Mouse (Mus musculus) intestine, embryonic 16.5 days (tissue): ENCODE measurements around the gene Fiz1. TPM values are rescaled to one million over a fixed set of nuclear protein-coding genes. Genes with fewer than 3 reads are reported as not detected.

Experiments
- ATAC-seq: fragments of 200-750 bp; cut with Nextera tagmentation; 2 replicates; pipeline ENCODE4 v1.8.0; 2017; ENCODE audit warnings: moderate TSS enrichment, moderate library complexity
- H3K27ac ChIP-seq: fragments of 300-500 bp; sonication (generic); 2 replicates; pipeline ENCODE4 v1.5.1; 2014; ENCODE audit warnings: mild to moderate bottlenecking, low read length
- H3K27me3 ChIP-seq: fragments of 300-500 bp; sonication (generic); replicated peaks from 2 replicates; pipeline ENCODE4 v1.6.1; 2014; ENCODE audit warnings: low read length, control low read depth, mixed read lengths; ENCODE audit not compliant: control insufficient read depth, insufficient read depth
- H3K36me3 ChIP-seq: fragments of 300-500 bp; sonication (generic); 2 replicates; pipeline ENCODE4 v1.6.1; 2014; ENCODE audit warnings: low read length, control low read depth; ENCODE audit not compliant: control insufficient read depth, insufficient read depth
- H3K4me1 ChIP-seq: fragments of 300-500 bp; sonication (generic); 2 replicates; pipeline ENCODE4 v1.6.1; 2014; ENCODE audit warnings: low read length, control low read depth, mixed read lengths; ENCODE audit not compliant: control insufficient read depth, insufficient read depth
- H3K4me2 ChIP-seq: fragments of 300-500 bp; sonication (generic); 2 replicates; pipeline ENCODE4 v1.6.1; 2014; ENCODE audit warnings: low read depth, low read length, control low read depth
- H3K4me3 ChIP-seq: fragments of 300-500 bp; sonication (generic); 2 replicates; pipeline ENCODE4 v1.5.1; 2014; ENCODE audit warnings: mild to moderate bottlenecking, low read length
- H3K9ac ChIP-seq: fragments of 300-500 bp; sonication (generic); 2 replicates; pipeline ENCODE4 v1.6.1; 2014; ENCODE audit warnings: low read depth, low read length
- H3K9me3 ChIP-seq: fragments of 300-500 bp; sonication (generic); 2 replicates; pipeline ENCODE4 v1.6.1; 2016; ENCODE audit warnings: low read length, control low read depth; ENCODE audit not compliant: control insufficient read depth
- WGBS: fragments of 180-500 bp; shearing (Covaris S2); extraction: QIAGEN DNeasy Blood & Tissue Kit; methylation state at CpG from one replicate; pipeline ENCODE4 v1.1.7; 2014; 5-methylcytosine and 5-hydroxymethylcytosine counted together
- polyA plus RNA-seq: library from polyadenylated mRNA; unstranded; fragments of >200 nt; fragmentation: Nextera tagmentation; extraction: Ambion mirVana; gene quantifications from 2 replicates; pipeline ENCODE4 v1.2.1, GENCODE M21; 2015

Gene Fiz1
- polyA plus RNA-seq, 1 experiment from 2014 or later: 25.4 TPM

DNA sequence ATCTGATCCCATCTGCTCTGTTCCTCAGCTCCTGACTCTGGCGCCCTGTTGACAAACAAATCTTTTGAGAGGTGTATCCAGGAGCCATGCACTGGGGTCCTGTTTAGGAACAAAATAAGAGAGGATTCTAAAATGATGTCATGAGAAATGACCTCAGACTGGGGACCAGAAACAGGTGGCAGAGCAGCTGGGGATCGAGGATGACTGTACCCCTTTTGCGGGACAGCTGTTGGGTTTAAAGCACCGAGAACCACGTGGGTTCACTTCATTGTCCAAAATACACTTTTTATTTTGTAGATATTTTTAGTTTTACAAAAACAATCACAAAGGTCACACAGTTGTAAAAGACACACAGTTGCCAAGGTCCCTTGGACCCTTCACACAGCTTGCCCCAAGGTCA, 49.5 kb downstream of the Fiz1 start:
- Histone ChIP-seq H3K27me3 (no peaks in the 10 kb centered on the region), H3K4me2 (no peak overlapping the region), H3K9ac (no peak overlapping the region), H3K4me1 (no peaks in the 10 kb centered on the region), H3K36me3 (no peaks in the 10 kb centered on the region), H3K27ac (no peak overlapping the region), H3K9me3 (no peaks in the 10 kb centered on the region), H3K4me3 (no peak overlapping the region)
- no peak for ATAC-seq
- 79% methylated on average over 5 of the region's 5 CpGs for WGBS

DNA sequence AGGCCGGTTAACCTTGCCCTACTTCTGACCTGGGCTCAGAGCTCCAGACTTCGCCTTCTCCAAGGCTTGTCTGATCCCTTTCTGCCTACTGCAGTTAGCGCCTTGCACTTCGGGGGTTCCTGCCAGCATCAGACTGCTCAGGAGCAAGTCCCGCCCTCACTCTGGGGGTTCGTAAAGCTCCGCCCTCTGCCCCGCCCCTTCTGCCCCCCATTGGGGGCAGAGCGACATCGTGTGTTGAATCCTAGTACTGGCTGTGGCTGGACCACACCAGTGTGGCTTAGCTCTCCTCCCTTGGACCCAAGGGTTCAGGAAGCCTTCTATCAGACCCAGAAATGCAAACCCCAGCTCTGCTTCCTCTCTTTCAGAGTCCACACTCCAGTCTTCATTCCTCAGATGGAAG, 50.2 kb downstream of the Fiz1 start, which contains the start of gene Sbk2:
TSS of gene Sbk2 (minus strand) at position 135 of the 400 bp plus-strand sequence.
- H3K9ac ChIP-seq: peak within 1 kb of the TSS; percentile 7; the same call in 1 of the 2 replicates
- H3K4me2 ChIP-seq: peak within 1 kb of the TSS; percentile 40
- peak; percentile 94 for ATAC-seq
- H3K27ac ChIP-seq: no peak within 1 kb of the TSS
- H3K27me3 ChIP-seq: no peaks in the 10 kb centered on the region
- H3K4me3 ChIP-seq: no peak within 1 kb of the TSS
- H3K36me3 ChIP-seq: no peaks in the 10 kb centered on the region
- 7% methylated on average over 10 of the region's 10 CpGs for WGBS
- H3K9me3 ChIP-seq: no peaks in the 10 kb centered on the region
- H3K4me1 ChIP-seq: no peaks in the 10 kb centered on the region

DNA sequence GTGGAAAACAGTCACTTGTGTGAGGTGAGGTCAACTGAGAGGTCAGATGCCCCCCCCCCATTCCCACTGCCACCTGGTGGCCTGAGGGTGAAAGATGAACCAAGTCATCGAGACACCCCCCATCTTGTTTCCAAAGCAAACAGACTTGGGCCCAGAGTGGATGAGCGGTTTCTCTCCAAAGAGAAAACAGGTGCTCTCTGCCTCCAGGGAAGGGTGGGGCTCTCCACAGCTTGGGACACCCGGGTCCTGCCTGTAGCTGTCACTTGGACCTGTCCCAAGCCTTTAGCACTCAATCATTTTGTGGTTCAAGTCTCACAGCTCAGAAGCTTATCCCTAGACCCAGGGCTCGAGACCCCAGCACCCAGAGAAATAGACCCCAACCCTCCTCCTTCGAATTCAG, 51.0 kb downstream of the Fiz1 start:
- Histone ChIP-seq H3K36me3 (no peaks in the 10 kb centered on the region), H3K27ac (no peak overlapping the region), H3K27me3 (no peaks in the 10 kb centered on the region), H3K9me3 (no peaks in the 10 kb centered on the region), H3K4me3 (no peak overlapping the region), H3K4me1 (no peaks in the 10 kb centered on the region), H3K4me2 (no peak overlapping the region), H3K9ac (no peak overlapping the region)
- ATAC-seq: 0 out of 2 replicates have a peak, but pooled peaks have one; percentile 24
- WGBS: 72% methylated on average over 5 of the region's 5 CpGs

DNA sequence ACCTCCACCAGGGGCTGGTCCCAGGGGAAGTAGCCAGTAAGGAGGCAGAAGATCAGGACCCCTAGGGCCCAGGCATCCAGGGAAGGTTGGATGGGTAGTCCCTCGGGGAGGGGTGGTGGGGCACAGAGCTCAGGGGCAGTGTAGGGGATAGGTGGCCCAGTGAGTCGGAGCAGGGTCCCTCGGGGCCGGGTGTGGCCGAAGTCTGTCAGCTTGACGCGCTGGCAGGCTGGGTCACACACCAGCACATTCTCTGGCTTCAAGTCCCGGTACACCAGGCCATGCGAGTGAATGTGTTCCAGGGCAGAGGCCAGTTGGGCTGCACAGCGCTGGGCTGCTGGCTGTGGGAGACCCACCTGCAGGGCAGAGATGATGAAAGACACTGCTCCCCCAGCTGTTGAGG, 57.1 kb downstream of the Fiz1 start:
- no peak for ATAC-seq
- Histone ChIP-seq H3K9ac (no peak overlapping the region; the same call in 1 of the 2 replicates), H3K4me2 (no peak overlapping the region), H3K9me3 (no peaks in the 10 kb centered on the region), H3K27ac (no peak overlapping the region), H3K27me3 (no peaks in the 10 kb centered on the region), H3K4me3 (no peak overlapping the region), H3K4me1 (no peaks in the 10 kb centered on the region), H3K36me3 (no peaks in the 10 kb centered on the region)
- WGBS: 85% methylated on average over 10 of the region's 10 CpGs

Other genes with a start within 250 kb of the Fiz1 start
- gene Fam71e2, start 243.4 kb downstream of the Fiz1 start, polyA plus RNA-seq: not detected in 2 replicates
- gene Il11, start 231.8 kb downstream of the Fiz1 start, polyA plus RNA-seq: 0.09 TPM in 1 of 2 replicates, not detected in the other
- gene Tmem190, start 231.8 kb downstream of the Fiz1 start, polyA plus RNA-seq: 0.75 and 1.0 TPM in 2 replicates
- gene Tmem238, start 225.0 kb downstream of the Fiz1 start, polyA plus RNA-seq: 32.8 and 35.9 TPM in 2 replicates
- gene Rpl28, start 221.8 kb downstream of the Fiz1 start, polyA plus RNA-seq: 320 and 345 TPM in 2 replicates
- gene Ube2s, start 202.1 kb downstream of the Fiz1 start, polyA plus RNA-seq: 238 and 256 TPM in 2 replicates
- 0.12 and 0.15 TPM in 2 replicates for gene Shisa7, start 170.0 kb downstream of the Fiz1 start, polyA plus RNA-seq
- gene Isoc2b, start 144.4 kb downstream of the Fiz1 start, polyA plus RNA-seq: 17.8 and 22.9 TPM in 2 replicates
- gene Isoc2a, start 137.5 kb downstream of the Fiz1 start, polyA plus RNA-seq: 1.4 TPM in 2 replicates
- not detected in 2 replicates for gene Gm36210, start 108.2 kb downstream of the Fiz1 start, polyA plus RNA-seq
- gene Zfp628, start 99.5 kb downstream of the Fiz1 start, polyA plus RNA-seq: 2.7 TPM in 2 replicates
- 3.1 and 3.6 TPM in 2 replicates for gene Nat14, start 92.7 kb downstream of the Fiz1 start, polyA plus RNA-seq
- 3.6 and 3.7 TPM in 2 replicates for gene Ssc5d, start 88.9 kb downstream of the Fiz1 start, polyA plus RNA-seq
- 0.56 and 0.58 TPM in 2 replicates for gene Sbk2, start 50.3 kb downstream of the Fiz1 start, polyA plus RNA-seq
- gene Sbk3, start 43.5 kb downstream of the Fiz1 start, polyA plus RNA-seq: not detected in 2 replicates
- 20.3 and 21.7 TPM in 2 replicates for gene Zfp579, start 18.5 kb downstream of the Fiz1 start, polyA plus RNA-seq
- gene Zfp524, start 282 bp downstream of the Fiz1 start, polyA plus RNA-seq: 24.3 and 27.3 TPM in 2 replicates
- 3.6 and 4.7 TPM in 2 replicates for gene Gm44973, start 799 bp upstream of the Fiz1 start, polyA plus RNA-seq
- gene Zfp865, start 5.7 kb upstream of the Fiz1 start, polyA plus RNA-seq: 3.5 and 4.0 TPM in 2 replicates
- gene Ccdc106, start 5.9 kb upstream of the Fiz1 start, polyA plus RNA-seq: 10.1 and 13.7 TPM in 2 replicates
- not detected in 2 replicates for gene 4632433K11Rik, start 19.4 kb upstream of the Fiz1 start, polyA plus RNA-seq
- gene Zfp784, start 23.7 kb upstream of the Fiz1 start, polyA plus RNA-seq: 7.9 and 8.0 TPM in 2 replicates
- gene Zfp580, start 36.8 kb upstream of the Fiz1 start, polyA plus RNA-seq: 18.2 and 20.2 TPM in 2 replicates
- gene U2af2, start 47.4 kb upstream of the Fiz1 start, polyA plus RNA-seq: 107 and 112 TPM in 2 replicates
- gene Epn1, start 65.5 kb upstream of the Fiz1 start, polyA plus RNA-seq: 75.0 and 87.4 TPM in 2 replicates
- gene Rfpl4, start 102.3 kb upstream of the Fiz1 start, polyA plus RNA-seq: not detected in 2 replicates
- 0.67 and 0.80 TPM in 2 replicates for gene Rasl2-9, start 111.3 kb upstream of the Fiz1 start, polyA plus RNA-seq
- not detected in 2 replicates for gene Vmn1r55, start 135.0 kb upstream of the Fiz1 start, polyA plus RNA-seq
- not detected in 2 replicates for gene Vmn1r56, start 182.1 kb upstream of the Fiz1 start, polyA plus RNA-seq
- gene Vmn1r57, start 203.8 kb upstream of the Fiz1 start, polyA plus RNA-seq: not detected in 2 replicates